Mouse (Mus musculus): ENCODE measurements at regions not wholly inside any gene's neighbourhood (a gene's known extent, or its start where the extent isn't known, plus 50 kb on each side); places are given as distances from the start of the nearest gene placed in this dataset.

GRCm38 (mm10) chr7:72594741-72595140 is 288.3 kb upstream of the Mctp2 start:
- ATAC-seq (ENCODE audit: low FRiP score, low TSS enrichment) (no peak), DNase-seq (ENCODE audit: low spot score) (no peak)
- H3K36me3 ChIP-seq (ENCODE audit: control insufficient read depth, insufficient read depth, low read length) = no peaks in the 10 kb centered on the region
- H3K27me3 ChIP-seq (ENCODE audit: control insufficient read depth, insufficient read depth, low read length) = no peaks in the 10 kb centered on the region
- H3K4me2 ChIP-seq (replicated peaks; ENCODE audit: low read depth) = no peak overlapping the region
- H3K27ac ChIP-seq (replicated peaks) = no peak overlapping the region
- TF ChIP-seq EP300 (optimal IDR thresholded peaks at IDR 0.05) (no peak), CTCF (IDR thresholded peaks at IDR 0.05; ENCODE audit: low read depth) (no peak)
- H3K4me3 ChIP-seq (ENCODE audit: low read depth, low read length) = no peak overlapping the region
- no peaks in the 10 kb centered on the region for H3K4me1 ChIP-seq (replicated peaks; ENCODE audit: control insufficient read depth, insufficient read depth)
- WGBS = 70% methylated on average over 1 of the region's 1 CpGs
- H3K9ac ChIP-seq (ENCODE audit: low read length) = no peak overlapping the region
- no peaks in the 10 kb centered on the region for H3K9me3 ChIP-seq (ENCODE audit: control insufficient read depth, low read length)

GRCm38 (mm10) chr7:72596985-72597384 is 290.6 kb upstream of the Mctp2 start:
- no peak for ATAC-seq (ENCODE audit: low FRiP score, low TSS enrichment)
- Histone ChIP-seq H3K27ac (replicated peaks) (no peak overlapping the region), H3K27me3 (ENCODE audit: control insufficient read depth, insufficient read depth, low read length) (no peaks in the 10 kb centered on the region), H3K9ac (ENCODE audit: low read length) (no peak overlapping the region), H3K36me3 (ENCODE audit: control insufficient read depth, insufficient read depth, low read length) (no peaks in the 10 kb centered on the region), H3K9me3 (ENCODE audit: control insufficient read depth, low read length) (no peaks in the 10 kb centered on the region), H3K4me1 (replicated peaks; ENCODE audit: control insufficient read depth, insufficient read depth) (no peaks in the 10 kb centered on the region), H3K4me3 (ENCODE audit: low read depth, low read length) (no peak overlapping the region), H3K4me2 (replicated peaks; ENCODE audit: low read depth) (no peak overlapping the region)
- DNase-seq (ENCODE audit: low spot score) = no peak
- TF ChIP-seq EP300 (optimal IDR thresholded peaks at IDR 0.05) (no peak), CTCF (IDR thresholded peaks at IDR 0.05; ENCODE audit: low read depth) (no peak)

GRCm38 (mm10) chr7:72601933-72602332 is 295.5 kb upstream of the Mctp2 start:
- H3K4me3 ChIP-seq (ENCODE audit: low read depth, low read length) = no peak overlapping the region
- no peaks in the 10 kb centered on the region for H3K9me3 ChIP-seq (ENCODE audit: control insufficient read depth, low read length)
- ATAC-seq (ENCODE audit: low FRiP score, low TSS enrichment) (no peak), DNase-seq (ENCODE audit: low spot score) (no peak)
- no peaks in the 10 kb centered on the region for H3K4me1 ChIP-seq (replicated peaks; ENCODE audit: control insufficient read depth, insufficient read depth)
- no peak overlapping the region for H3K27ac ChIP-seq (replicated peaks)
- no peak overlapping the region for H3K9ac ChIP-seq (ENCODE audit: low read length)
- no peak for TF ChIP-seq EP300 (optimal IDR thresholded peaks at IDR 0.05)
- no peak for TF ChIP-seq CTCF (IDR thresholded peaks at IDR 0.05; ENCODE audit: low read depth)
- no peaks in the 10 kb centered on the region for H3K27me3 ChIP-seq (ENCODE audit: control insufficient read depth, insufficient read depth, low read length)
- 90% methylated on average over 8 of the region's 8 CpGs for WGBS
- H3K4me2 ChIP-seq (replicated peaks; ENCODE audit: low read depth) = no peak overlapping the region
- no peaks in the 10 kb centered on the region for H3K36me3 ChIP-seq (ENCODE audit: control insufficient read depth, insufficient read depth, low read length)

GRCm38 (mm10) chr7:72609791-72610190 is 303.4 kb upstream of the Mctp2 start:
- H3K4me2 ChIP-seq (replicated peaks; ENCODE audit: low read depth) = no peak overlapping the region
- TF ChIP-seq CTCF (IDR thresholded peaks at IDR 0.05; ENCODE audit: low read depth) = no peak
- no peak for TF ChIP-seq EP300 (optimal IDR thresholded peaks at IDR 0.05)
- no peak for ATAC-seq (ENCODE audit: low FRiP score, low TSS enrichment)
- no peaks in the 10 kb centered on the region for H3K4me1 ChIP-seq (replicated peaks; ENCODE audit: control insufficient read depth, insufficient read depth)
- no peak overlapping the region for H3K27ac ChIP-seq (replicated peaks)
- H3K4me3 ChIP-seq (ENCODE audit: low read depth, low read length) = no peak overlapping the region
- no peaks in the 10 kb centered on the region for H3K27me3 ChIP-seq (ENCODE audit: control insufficient read depth, insufficient read depth, low read length)
- DNase-seq (ENCODE audit: low spot score) = no peak
- WGBS = 84% methylated on average over 3 of the region's 3 CpGs
- no peak overlapping the region for H3K9ac ChIP-seq (ENCODE audit: low read length)
- H3K36me3 ChIP-seq (ENCODE audit: control insufficient read depth, insufficient read depth, low read length) = no peaks in the 10 kb centered on the region
- no peaks in the 10 kb centered on the region for H3K9me3 ChIP-seq (ENCODE audit: control insufficient read depth, low read length)

GRCm38 (mm10) chr7:72615232-72615631 is 308.8 kb upstream of the Mctp2 start:
- no peaks in the 10 kb centered on the region for H3K9me3 ChIP-seq (ENCODE audit: control insufficient read depth, low read length)
- 75% methylated on average over 4 of the region's 4 CpGs for WGBS
- no peak overlapping the region for H3K9ac ChIP-seq (ENCODE audit: low read length)
- no peak for TF ChIP-seq CTCF (IDR thresholded peaks at IDR 0.05; ENCODE audit: low read depth)
- no peak for TF ChIP-seq EP300 (optimal IDR thresholded peaks at IDR 0.05)
- H3K4me1 ChIP-seq (replicated peaks; ENCODE audit: control insufficient read depth, insufficient read depth) = no peaks in the 10 kb centered on the region
- no peak overlapping the region for H3K4me2 ChIP-seq (replicated peaks; ENCODE audit: low read depth)
- H3K27ac ChIP-seq (replicated peaks) = no peak overlapping the region
- ATAC-seq (ENCODE audit: low FRiP score, low TSS enrichment) (no peak), DNase-seq (ENCODE audit: low spot score) (no peak)
- no peak overlapping the region for H3K4me3 ChIP-seq (ENCODE audit: low read depth, low read length)
- no peaks in the 10 kb centered on the region for H3K27me3 ChIP-seq (ENCODE audit: control insufficient read depth, insufficient read depth, low read length)
- no peaks in the 10 kb centered on the region for H3K36me3 ChIP-seq (ENCODE audit: control insufficient read depth, insufficient read depth, low read length)

- TF ChIP-seq CTCF (IDR thresholded peaks at IDR 0.05; ENCODE audit: low read depth) (no peak), EP300 (optimal IDR thresholded peaks at IDR 0.05) (no peak)
- ATAC-seq (ENCODE audit: low FRiP score, low TSS enrichment) = no peak
- WGBS = 87% methylated on average over 4 of the region's 4 CpGs
- Histone ChIP-seq H3K4me3 (ENCODE audit: low read depth, low read length) (no peak overlapping the region), H3K27me3 (ENCODE audit: control insufficient read depth, insufficient read depth, low read length) (no peaks in the 10 kb centered on the region), H3K9me3 (ENCODE audit: control insufficient read depth, low read length) (no peaks in the 10 kb centered on the region), H3K4me1 (replicated peaks; ENCODE audit: control insufficient read depth, insufficient read depth) (no peaks in the 10 kb centered on the region), H3K36me3 (ENCODE audit: control insufficient read depth, insufficient read depth, low read length) (no peaks in the 10 kb centered on the region), H3K9ac (ENCODE audit: low read length) (no peak overlapping the region), H3K4me2 (replicated peaks; ENCODE audit: low read depth) (no peak overlapping the region), H3K27ac (replicated peaks) (no peak overlapping the region)
- no peak for DNase-seq (ENCODE audit: low spot score)
Measured at GRCm38 (mm10) chr7:72627369-72627768, 321.0 kb upstream of the Mctp2 start.
